Mouse (Mus musculus) neural tube, embryonic 11.5 days (tissue): ENCODE measurements at regions not wholly inside any gene's neighbourhood (a gene's known extent, or its start where the extent isn't known, plus 50 kb on each side); places are given as distances from the start of the nearest gene placed in this dataset.

Experiments
- ATAC-seq: fragments of 200-750 bp; cut with Nextera tagmentation; 2 replicates; pipeline ENCODE4 v1.8.0; 2017; ENCODE audit warnings: moderate number of reproducible peaks, mild to moderate bottlenecking, moderate TSS enrichment, moderate library complexity; ENCODE audit not compliant: insufficient read depth, low FRiP score, low TSS enrichment
- DNase-seq: peaks from one replicate; pipeline ENCODE4 v3.0.0-alpha.2; 2015; ENCODE audit warnings: low spot score
- H3K27ac ChIP-seq: fragments of 300-500 bp; sonication (generic); 2 replicates; pipeline ENCODE4 v1.5.1; 2014; ENCODE audit warnings: low read depth, mild to moderate bottlenecking, low read length
- H3K27me3 ChIP-seq: fragments of 300-500 bp; sonication (generic); 2 replicates; pipeline ENCODE4 v1.6.1; 2014; ENCODE audit warnings: mild to moderate bottlenecking, low read length, mixed read lengths; ENCODE audit not compliant: control insufficient read depth, insufficient read depth
- H3K36me3 ChIP-seq: fragments of 300-500 bp; sonication (generic); 2 replicates; pipeline ENCODE4 v1.6.1; 2014; ENCODE audit warnings: mild to moderate bottlenecking, low read length, moderate library complexity, mixed read lengths; ENCODE audit not compliant: control insufficient read depth, insufficient read depth
- H3K4me1 ChIP-seq: fragments of 300-500 bp; sonication (generic); 2 replicates; pipeline ENCODE4 v1.6.1; 2014; ENCODE audit warnings: low read length, mixed read lengths; ENCODE audit not compliant: control insufficient read depth, insufficient read depth
- H3K4me2 ChIP-seq: fragments of 300-500 bp; sonication (generic); 2 replicates; pipeline ENCODE4 v1.6.1; 2014; ENCODE audit warnings: low read depth, mild to moderate bottlenecking, moderate library complexity
- H3K4me3 ChIP-seq: fragments of 300-500 bp; sonication (generic); 2 replicates; pipeline ENCODE4 v1.5.1; 2014; ENCODE audit warnings: low read depth, low read length
- H3K9ac ChIP-seq: fragments of 300-500 bp; sonication (generic); 2 replicates; pipeline ENCODE4 v1.6.1; 2014; ENCODE audit warnings: mild to moderate bottlenecking, low read length
- H3K9me3 ChIP-seq: fragments of 300-500 bp; sonication (generic); 2 replicates; pipeline ENCODE4 v1.6.1; 2016; ENCODE audit warnings: low read length; ENCODE audit not compliant: control insufficient read depth
- WGBS: fragments of 180-500 bp; shearing (Covaris S2); extraction: QIAGEN DNeasy Blood & Tissue Kit; methylation state at CpG from one replicate; pipeline ENCODE4 v1.1.7; 2014; 5-methylcytosine and 5-hydroxymethylcytosine counted together

GRCm38 (mm10) chr4:88948027-88948859 lies 68.2 kb upstream of the Ifne start:
- no peak for ATAC-seq
- Histone ChIP-seq H3K4me1 (no peaks in the 10 kb centered on the region), H3K9ac (no peak overlapping the region), H3K4me3 (no peak overlapping the region), H3K4me2 (no peak overlapping the region), H3K27ac (no peak overlapping the region), H3K27me3 (no peaks in the 10 kb centered on the region), H3K36me3 (no peaks in the 10 kb centered on the region), H3K9me3 (no peaks in the 10 kb centered on the region)
- WGBS: 85% methylated on average over 4 of the region's 4 CpGs
- no peak for DNase-seq

- Histone ChIP-seq H3K9me3 (no peaks in the 10 kb centered on the region), H3K27ac (no peak overlapping the region), H3K9ac (no peak overlapping the region), H3K4me3 (no peak overlapping the region), H3K4me1 (no peaks in the 10 kb centered on the region), H3K27me3 (peaks cover 13% of the 10 kb centered on the region), H3K36me3 (no peaks in the 10 kb centered on the region), H3K4me2 (no peak overlapping the region)
- ATAC-seq: no peak
- no peak for DNase-seq
- 85% methylated on average over 4 of the region's 4 CpGs for WGBS
Measured at GRCm38 (mm10) chr4:88941955-88942354, 62.0 kb upstream of the Ifne start.

GRCm38 (mm10) chr4:88940670-88941069 lies 60.7 kb upstream of the Ifne start:
- H3K9me3 ChIP-seq: no peaks in the 10 kb centered on the region
- no peak overlapping the region for H3K4me2 ChIP-seq
- peaks cover 17% of the 10 kb centered on the region for H3K27me3 ChIP-seq
- no peaks in the 10 kb centered on the region for H3K4me1 ChIP-seq
- ATAC-seq: no peak
- no peaks in the 10 kb centered on the region for H3K36me3 ChIP-seq
- no peak overlapping the region for H3K9ac ChIP-seq
- no peak for DNase-seq
- WGBS: 93% methylated on average over 2 of the region's 2 CpGs
- H3K4me3 ChIP-seq: no peak overlapping the region
- H3K27ac ChIP-seq: no peak overlapping the region

- DNase-seq (no peak), ATAC-seq (no peak)
- Histone ChIP-seq H3K9ac (no peak overlapping the region), H3K27me3 (peaks cover 17% of the 10 kb centered on the region), H3K4me2 (no peak overlapping the region), H3K36me3 (no peaks in the 10 kb centered on the region), H3K4me3 (no peak overlapping the region), H3K27ac (no peak overlapping the region), H3K4me1 (no peaks in the 10 kb centered on the region), H3K9me3 (no peaks in the 10 kb centered on the region)
- WGBS: 64% methylated on average over 4 of the region's 4 CpGs
Measured at GRCm38 (mm10) chr4:88939397-88939796, 59.4 kb upstream of the Ifne start.

- WGBS: 6% methylated on average over 11 of the region's 11 CpGs
- Histone ChIP-seq H3K27me3 (peaks cover 17% of the 10 kb centered on the region), H3K4me2 (peak overlapping the region; percentile 95), H3K27ac (no peak overlapping the region), H3K36me3 (no peaks in the 10 kb centered on the region), H3K4me1 (no peaks in the 10 kb centered on the region), H3K9me3 (no peaks in the 10 kb centered on the region), H3K9ac (peak overlapping the region; percentile 56), H3K4me3 (peak overlapping the region; percentile 68)
- ATAC-seq (no peak), DNase-seq (no peak)
Measured at GRCm38 (mm10) chr4:88938712-88939032, 58.7 kb upstream of the Ifne start.

- no peaks in the 10 kb centered on the region for H3K9me3 ChIP-seq
- no peaks in the 10 kb centered on the region for H3K36me3 ChIP-seq
- H3K4me2 ChIP-seq: peak overlapping the region; percentile 95
- no peak overlapping the region for H3K27ac ChIP-seq
- H3K27me3 ChIP-seq: peaks cover 17% of the 10 kb centered on the region
- peak overlapping the region; percentile 56 for H3K9ac ChIP-seq
- peak overlapping the region; percentile 68 for H3K4me3 ChIP-seq
- under 1% methylated on average over 89 of the region's 104 CpGs for WGBS
- DNase-seq: peak; percentile 70
- H3K4me1 ChIP-seq: no peaks in the 10 kb centered on the region
- peak; percentile 93 for ATAC-seq
Measured at GRCm38 (mm10) chr4:88937866-88938711, 58.1 kb upstream of the Ifne start.

- peaks cover 17% of the 10 kb centered on the region for H3K27me3 ChIP-seq
- no peak for ATAC-seq
- H3K4me1 ChIP-seq: no peaks in the 10 kb centered on the region
- H3K9ac ChIP-seq: no peak overlapping the region
- DNase-seq: no peak
- H3K4me3 ChIP-seq: no peak overlapping the region
- no peaks in the 10 kb centered on the region for H3K9me3 ChIP-seq
- WGBS: 73% methylated on average over 6 of the region's 6 CpGs
- H3K4me2 ChIP-seq: no peak overlapping the region
- H3K27ac ChIP-seq: no peak overlapping the region
- H3K36me3 ChIP-seq: no peaks in the 10 kb centered on the region
Measured at GRCm38 (mm10) chr4:88936976-88937375, 57.0 kb upstream of the Ifne start.

- no peaks in the 10 kb centered on the region for H3K9me3 ChIP-seq
- no peaks in the 10 kb centered on the region for H3K4me1 ChIP-seq
- H3K9ac ChIP-seq: no peak overlapping the region
- no peak overlapping the region for H3K4me3 ChIP-seq
- ATAC-seq (no peak), DNase-seq (no peak)
- H3K4me2 ChIP-seq: no peak overlapping the region
- 89% methylated on average over 2 of the region's 2 CpGs for WGBS
- H3K27ac ChIP-seq: no peak overlapping the region
- H3K27me3 ChIP-seq: peaks cover 17% of the 10 kb centered on the region
- no peaks in the 10 kb centered on the region for H3K36me3 ChIP-seq
Measured at GRCm38 (mm10) chr4:88935901-88936300, 55.9 kb upstream of the Ifne start.

GRCm38 (mm10) chr4:88935316-88935715 lies 55.3 kb upstream of the Ifne start:
- Histone ChIP-seq H3K4me3 (no peak overlapping the region), H3K36me3 (no peaks in the 10 kb centered on the region), H3K4me1 (no peaks in the 10 kb centered on the region), H3K9ac (no peak overlapping the region), H3K27me3 (peaks cover 17% of the 10 kb centered on the region), H3K27ac (no peak overlapping the region), H3K4me2 (no peak overlapping the region), H3K9me3 (no peaks in the 10 kb centered on the region)
- WGBS: 80% methylated on average over 7 of the region's 7 CpGs
- ATAC-seq: no peak
- no peak for DNase-seq
